Mouse (Mus musculus) heart, postnatal 0 days (tissue): ENCODE measurements at regions not wholly inside any gene's neighbourhood (a gene's known extent, or its start where the extent isn't known, plus 50 kb on each side); places are given as distances from the start of the nearest gene placed in this dataset.

ENCODE experiments used
- CTCF ChIP-seq: IDR thresholded peaks from 2 replicates; pipeline ENCODE4 v1.5.1; 2016; ENCODE audit warnings: antibody characterized with exemption, control low read depth, low read depth
- EP300 ChIP-seq: IDR thresholded peaks from 2 replicates; pipeline ENCODE4 v1.6.1; 2016; ENCODE audit warnings: antibody characterized with exemption, low read depth

DNA sequence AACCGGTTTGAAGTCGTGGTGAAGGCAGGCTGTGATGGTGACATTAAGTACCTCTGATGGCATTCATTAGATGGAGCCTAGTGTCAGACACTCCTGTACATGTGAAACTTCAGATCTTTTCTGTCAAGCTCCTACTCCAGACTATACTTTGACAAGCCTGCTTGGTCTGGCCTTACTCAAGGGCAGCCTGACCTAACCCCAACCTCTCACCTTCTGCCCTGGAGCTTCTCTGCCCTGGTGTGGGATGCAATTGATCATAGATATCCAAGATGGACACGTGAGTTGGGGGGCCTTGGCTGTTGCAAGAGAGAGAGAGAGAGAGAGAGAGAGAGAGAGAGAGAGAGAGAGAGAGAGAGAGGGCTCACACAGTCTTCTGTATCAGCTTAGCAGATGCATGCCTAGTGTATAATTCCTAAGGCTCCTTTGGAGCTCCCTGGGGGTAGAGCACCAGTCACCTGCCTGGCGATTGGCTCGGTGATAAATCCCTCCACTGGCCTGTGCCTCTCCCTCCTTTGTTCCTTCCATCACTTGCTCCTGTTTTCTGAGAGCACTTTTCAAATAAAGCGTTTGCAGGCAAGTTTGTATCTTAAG is 416.4 kb downstream of the Wdr11 start:
- TF ChIP-seq CTCF (no peak), EP300 (no peak)
